Mouse (Mus musculus) gastrocnemius, postnatal 36 days (tissue): ENCODE measurements at regions not wholly inside any gene's neighbourhood (a gene's known extent, or its start where the extent isn't known, plus 50 kb on each side); places are given as distances from the start of the nearest gene placed in this dataset.

ENCODE experiments used
- DNase-seq, 2 experiments: peaks; one replicate each; pipeline ENCODE4 v3.0.0; 2022
- intact Hi-C: fragments of 180-260 bp; cut with DNase I; formaldehyde crosslinking; loops from one replicate; pipeline ENCODE4 v1.15.1; 2025

DNA sequence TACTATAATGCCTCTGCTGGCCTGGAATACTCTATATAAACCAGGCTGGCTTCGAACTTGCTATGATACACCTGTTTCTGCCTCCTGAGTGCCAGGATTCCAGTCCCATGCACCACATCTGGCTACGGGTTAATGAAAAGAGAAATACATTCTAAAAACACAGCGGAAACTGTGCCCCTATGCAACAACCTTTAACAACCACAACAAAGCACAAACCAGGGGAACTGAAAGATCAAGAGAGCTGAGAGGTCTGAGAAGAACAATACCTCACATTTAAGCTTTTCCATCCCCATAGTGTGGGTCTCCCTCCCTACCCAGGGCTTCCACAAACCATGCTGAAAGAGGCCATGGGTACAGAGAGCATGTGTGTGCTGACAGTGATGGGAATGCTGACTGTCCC is 501.0 kb upstream of the Kif2a start:
- no peak for DNase-seq
- intact Hi-C loops = no loop called here

DNA sequence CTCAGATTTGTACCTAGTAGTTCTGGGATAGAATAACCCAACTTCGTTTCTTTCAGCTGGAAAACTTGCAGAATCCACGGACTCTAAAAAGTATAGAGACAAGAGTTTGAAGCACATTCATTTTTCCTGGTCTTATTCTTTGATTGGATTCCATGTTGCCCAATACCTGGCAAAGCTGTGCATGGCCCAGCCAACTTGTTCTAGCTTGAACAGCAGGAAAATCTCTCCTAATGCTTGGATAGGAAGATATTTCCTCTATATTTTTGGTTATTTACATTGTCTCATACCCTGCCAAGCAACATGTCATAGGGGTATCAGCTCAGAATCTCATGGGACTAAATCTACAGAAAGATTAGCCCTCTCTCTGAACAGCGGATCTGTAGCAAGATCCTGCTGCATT is 492.3 kb upstream of the Kif2a start:
- DNase-seq = no peak
- intact Hi-C loops = no loop called here

DNA sequence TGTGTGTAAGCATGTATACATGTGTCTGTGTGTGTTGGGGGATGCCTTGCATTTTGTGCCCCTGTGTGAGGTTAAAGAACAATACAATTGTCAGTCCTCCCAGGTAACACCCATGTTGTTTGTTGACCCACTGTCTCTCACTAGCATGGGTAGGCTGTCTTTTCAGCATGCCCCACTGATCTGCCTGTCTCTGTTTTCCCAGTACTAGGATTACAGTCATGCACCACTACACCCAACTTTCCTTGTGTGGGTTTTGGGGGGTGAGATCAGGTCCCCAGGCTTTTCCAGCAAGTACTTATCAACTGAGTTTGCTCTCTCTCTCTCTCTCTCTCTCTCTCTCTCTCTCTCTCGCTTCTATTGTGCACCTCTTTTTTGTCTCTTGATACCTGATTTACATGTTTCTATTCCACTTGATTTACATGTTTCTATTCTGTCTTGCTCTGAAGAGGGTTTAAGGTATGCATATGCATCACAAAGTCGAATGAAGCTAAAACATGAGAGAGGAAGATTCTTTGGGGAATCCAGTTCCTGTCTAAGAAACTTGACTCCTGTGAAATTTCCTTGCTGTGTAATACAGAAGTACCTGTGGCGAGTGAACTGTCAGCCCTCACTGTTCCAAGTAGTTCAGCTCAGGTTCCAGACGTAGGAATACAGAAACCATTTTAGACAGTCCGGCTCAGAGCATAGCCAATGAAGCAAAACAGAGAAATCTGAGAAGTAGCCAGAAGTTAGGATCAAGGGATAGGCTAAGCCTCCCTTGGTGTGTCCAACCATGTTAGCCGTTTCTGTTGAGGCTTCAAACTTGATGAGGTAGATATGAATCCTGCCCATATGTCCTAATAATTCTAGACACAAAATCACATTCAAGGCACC is 491.6 kb upstream of the Kif2a start:
- intact Hi-C loops = no loop called here
- DNase-seq = no peak

DNA sequence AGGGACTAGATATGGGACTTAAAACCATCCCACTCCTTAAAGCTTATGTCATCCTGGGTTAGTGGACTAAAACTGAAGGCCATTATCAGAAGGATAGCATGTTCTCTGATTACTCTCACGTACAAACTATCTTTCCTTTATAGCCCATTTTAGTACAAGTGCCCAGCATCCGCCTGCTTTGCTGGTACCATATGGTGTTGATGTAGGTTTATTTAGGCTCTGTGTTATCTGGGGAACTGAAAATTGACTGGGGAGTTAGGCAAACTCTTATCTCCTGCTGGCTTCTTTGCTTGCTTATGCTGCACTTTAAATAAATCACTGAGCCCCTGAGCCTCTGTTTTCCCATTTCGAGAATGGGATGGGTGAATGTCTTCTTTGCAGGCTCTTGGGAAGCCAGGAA is 485.4 kb upstream of the Kif2a start:
- intact Hi-C loops = no loop called here
- DNase-seq = no peak

DNA sequence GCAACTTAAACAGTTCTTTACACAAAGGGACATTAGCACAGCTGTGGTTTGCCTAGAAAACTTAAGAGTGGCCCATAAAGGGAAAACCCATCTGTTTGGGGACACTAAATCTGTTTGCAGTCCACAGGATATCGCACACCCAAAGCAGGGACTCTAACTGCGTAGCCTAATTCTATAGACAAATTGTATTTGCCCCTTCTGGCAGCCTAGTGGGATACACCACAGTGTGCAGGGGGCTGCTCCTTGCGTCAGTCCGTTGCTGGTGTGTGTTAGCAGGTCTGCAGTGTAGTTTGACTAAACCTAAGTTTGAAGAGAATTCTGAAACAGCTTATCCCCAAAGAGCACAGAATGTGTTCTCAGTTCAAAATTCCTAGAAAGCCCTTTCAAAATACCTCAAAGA is 484.9 kb upstream of the Kif2a start:
- intact Hi-C loops = no loop called here
- no peak for DNase-seq

DNA sequence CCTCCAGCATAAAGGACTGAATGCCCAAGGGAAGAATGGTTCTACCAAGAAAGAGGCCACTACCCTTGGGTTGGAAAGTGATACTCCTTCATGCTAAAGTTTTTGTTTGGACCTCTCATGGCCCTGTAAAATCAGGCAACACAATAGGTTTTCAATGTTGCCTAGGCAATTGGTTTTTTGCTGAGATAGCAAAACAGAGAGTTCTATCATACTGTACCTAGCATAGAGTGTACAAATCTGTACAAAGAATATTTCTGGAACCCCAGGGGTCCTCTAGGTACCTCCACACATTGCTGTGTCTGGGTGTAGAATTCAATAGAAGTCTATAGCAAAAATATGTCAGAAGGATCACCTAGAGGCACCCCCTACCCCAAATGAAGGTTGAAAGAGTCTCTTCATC is 483.4 kb upstream of the Kif2a start:
- DNase-seq = no peak
- intact Hi-C loops = no loop called here

DNA sequence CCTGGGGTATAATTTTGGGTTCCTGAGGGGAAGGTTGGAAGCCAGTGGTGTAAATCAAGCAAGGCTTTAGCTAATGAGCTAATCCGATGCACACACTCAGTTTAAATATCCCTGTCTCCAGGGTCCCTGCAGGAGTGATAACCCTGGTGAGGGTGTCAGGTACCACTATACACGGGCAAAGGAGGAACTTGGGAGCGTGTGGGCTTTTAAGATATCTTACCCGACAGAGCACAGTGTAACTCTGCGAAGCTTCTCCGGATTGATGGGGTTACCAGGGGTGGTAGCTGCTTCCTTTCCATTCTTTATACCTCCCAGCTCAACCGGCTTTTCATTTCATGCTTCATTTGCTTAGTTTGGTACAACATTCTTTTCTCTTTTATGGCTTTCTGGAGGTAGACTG is 480.3 kb upstream of the Kif2a start:
- no peak for DNase-seq
- intact Hi-C loops = no loop called here

DNA sequence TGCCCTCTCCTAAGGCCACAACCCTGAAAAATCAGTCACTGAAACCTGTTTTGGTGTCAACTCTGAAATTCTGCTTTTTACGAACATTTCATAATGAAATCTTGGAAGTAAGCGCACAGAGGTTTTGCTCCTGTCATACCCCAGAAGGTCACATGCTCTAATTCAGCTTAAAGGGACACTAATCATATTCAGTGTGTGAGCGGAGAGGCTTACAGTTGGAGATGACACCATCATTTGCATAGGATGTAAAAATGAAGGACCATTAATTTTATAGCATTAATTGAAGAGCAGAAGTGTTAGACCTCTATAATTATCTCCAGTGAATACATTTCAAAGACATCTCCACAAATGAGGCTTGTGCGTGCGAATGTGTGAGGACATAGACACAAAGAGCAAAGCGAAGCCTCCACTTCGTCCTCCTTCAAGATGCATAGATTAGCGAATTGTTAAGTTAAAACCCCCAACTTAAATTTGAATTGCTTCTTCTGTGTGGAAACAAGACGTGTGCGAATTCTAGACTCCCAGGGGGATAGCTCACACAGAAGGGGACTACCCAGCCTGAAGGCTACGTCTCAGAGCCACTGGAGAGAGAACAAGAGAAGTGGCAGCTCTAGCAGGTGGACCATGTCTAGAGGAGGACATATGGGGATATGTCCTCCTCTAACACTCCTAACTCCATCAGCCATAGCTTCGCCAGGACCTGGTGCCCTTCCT is 479.0 kb upstream of the Kif2a start:
- intact Hi-C loops = no loop called here
- no peak for DNase-seq

DNA sequence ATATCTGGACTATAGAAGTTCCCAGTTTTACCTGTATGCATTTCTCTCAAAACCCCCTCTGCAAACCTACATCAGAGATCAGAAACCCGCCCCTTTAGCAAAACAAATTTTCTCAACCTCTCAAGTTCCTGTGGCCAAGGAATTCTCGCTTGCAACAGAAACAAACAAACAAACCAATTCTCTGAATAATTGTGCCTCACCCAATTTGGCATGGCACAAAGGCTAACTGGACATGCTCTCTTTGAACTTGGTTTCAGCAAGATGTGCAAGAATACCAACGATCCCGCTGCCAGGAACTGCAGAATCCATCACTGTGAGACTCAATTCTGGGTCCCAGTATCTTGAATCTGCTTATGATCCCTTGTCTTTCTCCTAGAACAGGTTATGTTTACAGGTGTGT is 477.4 kb upstream of the Kif2a start:
- intact Hi-C loops = no loop called here
- DNase-seq = no peak

DNA sequence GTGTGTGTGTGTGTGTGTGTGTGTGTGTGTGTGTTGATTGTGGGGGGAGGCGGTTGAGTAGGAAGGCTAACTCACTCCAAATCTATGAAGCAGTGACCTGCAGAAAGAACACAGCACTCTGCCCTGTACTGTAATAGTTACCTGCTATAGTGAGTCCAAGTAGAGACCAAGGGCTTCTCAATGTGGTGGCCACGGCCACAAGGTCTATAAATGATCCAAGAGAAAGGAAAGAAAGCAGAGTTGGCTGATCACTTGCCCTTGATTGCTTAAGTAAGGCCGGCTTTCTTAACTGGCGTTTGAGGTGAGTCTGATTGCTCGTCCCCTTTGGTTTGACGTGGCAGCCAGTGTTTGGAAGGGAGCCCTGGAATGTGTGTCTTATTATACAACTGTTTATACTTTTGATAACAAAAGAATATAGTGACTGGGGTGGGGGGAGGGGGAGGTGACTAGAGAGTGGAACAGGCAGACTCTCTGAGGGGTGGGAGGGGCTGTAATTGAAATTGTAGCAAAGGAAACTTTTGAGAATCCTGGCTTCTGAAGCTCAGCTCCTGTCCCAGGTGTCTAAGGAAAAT is 473.3 kb upstream of the Kif2a start:
- intact Hi-C loops = no loop called here
- no peak for DNase-seq

DNA sequence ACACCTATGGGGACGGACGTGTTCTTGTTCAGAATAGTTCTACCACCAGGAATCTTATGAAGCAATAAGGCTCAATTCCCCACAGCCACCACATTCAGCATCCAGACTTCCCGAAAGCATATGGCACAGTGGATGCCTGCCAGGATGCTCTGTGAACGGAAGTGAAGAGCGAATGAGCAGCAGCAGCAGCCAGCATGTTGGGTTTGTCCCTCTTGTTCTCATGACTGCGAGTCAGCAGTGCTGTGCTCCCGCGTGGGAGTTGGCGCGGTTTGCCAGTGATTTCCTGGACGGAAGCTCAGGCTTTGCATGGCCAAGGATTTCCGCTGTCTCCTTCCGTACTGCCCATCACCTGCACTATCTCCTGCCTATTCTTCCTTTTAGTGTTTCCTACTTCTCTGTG is 471.8 kb upstream of the Kif2a start:
- DNase-seq = peak in 1 of 2 experiments; percentile 10
- intact Hi-C loops = no loop called here

DNA sequence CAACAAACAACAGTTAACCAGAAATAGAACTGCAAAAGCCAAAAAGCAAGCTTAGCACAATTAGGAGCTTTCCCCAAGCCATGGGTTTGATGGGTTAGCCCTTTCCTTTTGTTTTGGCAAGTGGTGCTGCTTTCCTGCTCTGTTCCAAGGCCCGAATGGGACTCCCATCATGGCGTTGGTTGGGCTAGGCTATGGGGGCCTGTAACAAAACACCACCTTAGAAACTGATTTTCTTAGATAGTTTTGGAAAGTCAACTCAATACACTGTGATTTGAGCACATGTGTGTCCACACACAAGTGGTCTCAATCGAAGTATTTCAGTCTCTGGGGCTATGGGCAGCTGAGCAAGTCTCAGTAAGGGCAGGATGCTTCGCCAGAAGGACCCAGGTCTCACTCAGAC is 470.5 kb upstream of the Kif2a start:
- DNase-seq = no peak
- intact Hi-C loops = no loop called here

DNA sequence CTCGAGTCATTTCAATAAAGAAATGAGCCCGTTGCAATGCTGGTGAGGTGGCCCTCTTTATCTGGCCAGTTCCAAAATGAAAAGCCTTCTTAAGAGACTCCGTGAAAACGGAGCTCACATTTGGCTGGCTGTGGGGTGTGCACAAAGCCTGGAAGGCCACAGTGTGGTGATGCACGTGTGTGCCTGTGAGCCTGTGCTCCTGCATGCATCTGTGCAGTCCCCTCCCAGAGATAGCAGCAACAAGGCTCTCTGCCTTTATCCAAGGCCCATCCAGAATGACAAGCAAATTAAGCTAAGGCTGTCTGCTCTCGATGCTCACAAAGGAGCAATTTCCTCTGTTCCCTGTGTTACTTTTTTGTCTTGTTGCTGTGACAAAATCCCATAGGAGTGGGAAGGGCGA is 469.5 kb upstream of the Kif2a start:
- no peak for DNase-seq

DNA sequence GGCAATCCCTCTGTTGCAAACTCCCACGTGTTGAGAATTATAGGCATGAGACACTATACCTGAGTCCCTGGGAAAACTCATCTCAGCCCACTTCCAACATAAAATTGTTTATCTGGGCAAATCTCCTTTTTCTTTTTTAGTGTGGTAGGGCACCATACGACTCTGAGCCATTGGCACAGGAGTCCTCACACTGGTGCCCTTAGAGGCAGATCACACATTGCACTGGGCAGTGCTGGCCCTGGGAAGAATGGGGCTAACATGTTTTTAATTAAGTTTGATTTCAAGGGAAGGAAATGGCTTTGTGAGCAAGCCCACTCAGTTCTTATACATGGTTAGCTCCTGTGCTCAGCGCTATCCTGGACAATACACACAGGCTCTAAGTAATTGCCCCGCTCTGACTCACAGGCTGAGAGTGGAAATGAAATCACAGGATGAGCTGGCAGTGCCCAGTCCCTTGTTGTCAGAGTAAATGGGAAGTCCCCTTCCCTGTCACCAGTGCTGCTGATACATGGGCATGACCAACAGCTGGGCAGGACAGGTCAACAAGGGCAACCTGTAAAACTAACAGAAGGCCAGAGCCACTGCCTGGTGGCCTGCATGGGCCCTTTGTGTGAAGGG is 463.6 kb upstream of the Kif2a start:
- DNase-seq = no peak
- intact Hi-C loops = no loop called here

More for the DNA sequence above, 469.5 kb upstream of the Kif2a start:
- intact Hi-C loops = no loop called here

DNA sequence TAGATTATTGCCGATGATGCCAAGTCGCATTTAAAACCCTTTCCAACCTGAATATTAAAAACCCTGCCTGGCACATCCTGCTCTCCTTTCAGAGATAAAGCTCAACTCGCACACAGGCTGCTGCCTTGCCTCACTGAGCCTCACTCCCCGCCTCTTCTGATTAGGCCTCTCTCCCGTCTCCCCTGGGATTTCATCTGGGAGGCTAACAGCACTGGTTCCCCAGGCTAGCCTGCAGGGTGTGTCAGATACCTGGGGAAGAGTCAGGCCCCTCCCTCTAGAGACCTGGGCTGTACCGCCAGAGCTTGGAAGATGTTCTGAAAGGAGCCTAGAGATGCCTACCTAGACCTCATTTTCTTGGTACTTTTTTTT is 462.7 kb upstream of the Kif2a start:
- intact Hi-C loops = no loop called here
- DNase-seq = no peak

DNA sequence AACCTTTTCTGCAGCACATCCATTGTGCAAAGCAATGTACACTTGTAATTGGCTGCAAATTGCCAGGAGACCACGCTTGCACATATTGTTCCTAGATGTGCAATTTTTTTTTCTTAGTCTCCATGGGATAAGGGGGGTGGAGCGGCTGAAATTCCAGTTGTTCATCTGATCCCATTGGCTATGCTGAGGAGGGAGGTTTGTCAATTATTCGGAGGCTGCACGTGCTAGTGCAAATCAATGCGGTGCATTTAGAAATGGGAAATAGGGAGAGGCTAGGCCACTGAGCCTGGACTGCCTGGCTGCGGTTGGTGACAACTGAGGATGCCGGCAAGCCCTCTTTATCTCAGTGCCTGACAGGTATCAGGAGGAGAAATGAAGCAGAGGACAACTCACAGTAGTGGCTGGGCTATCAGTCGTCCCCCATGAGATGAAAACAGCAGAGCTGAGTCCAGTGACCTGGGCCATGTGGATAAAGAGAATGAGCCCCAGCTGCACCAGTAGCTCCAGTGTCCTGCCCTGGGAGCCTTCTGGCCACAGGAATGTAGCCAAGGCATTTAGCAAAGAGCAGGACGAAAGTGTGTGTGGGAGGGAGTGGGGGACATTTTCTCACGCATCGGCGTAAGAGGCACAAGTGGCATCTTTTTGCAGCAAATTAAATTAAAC is 462.2 kb upstream of the Kif2a start:
- DNase-seq = no peak
- intact Hi-C loops = no loop called here

DNA sequence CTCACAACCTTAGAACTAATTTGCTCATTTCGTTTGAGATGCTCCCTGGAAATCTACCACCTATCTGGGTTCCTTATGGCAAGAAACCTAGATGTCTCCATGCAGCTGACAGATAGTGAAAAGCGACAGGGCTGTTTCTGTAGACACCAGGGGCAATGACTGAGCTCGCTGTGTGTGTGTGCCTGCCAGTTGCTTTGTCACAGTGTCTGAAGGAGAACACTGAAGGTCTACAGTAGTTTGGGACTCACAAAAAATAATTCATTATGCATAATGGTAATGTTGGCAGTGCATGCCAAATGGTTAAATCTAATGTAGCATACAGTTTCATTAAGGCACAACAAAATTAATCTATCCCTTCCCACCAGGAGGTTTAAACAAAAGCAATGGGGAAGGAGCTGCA is 453.2 kb upstream of the Kif2a start:
- intact Hi-C loops = no loop called here
- no peak for DNase-seq

DNA sequence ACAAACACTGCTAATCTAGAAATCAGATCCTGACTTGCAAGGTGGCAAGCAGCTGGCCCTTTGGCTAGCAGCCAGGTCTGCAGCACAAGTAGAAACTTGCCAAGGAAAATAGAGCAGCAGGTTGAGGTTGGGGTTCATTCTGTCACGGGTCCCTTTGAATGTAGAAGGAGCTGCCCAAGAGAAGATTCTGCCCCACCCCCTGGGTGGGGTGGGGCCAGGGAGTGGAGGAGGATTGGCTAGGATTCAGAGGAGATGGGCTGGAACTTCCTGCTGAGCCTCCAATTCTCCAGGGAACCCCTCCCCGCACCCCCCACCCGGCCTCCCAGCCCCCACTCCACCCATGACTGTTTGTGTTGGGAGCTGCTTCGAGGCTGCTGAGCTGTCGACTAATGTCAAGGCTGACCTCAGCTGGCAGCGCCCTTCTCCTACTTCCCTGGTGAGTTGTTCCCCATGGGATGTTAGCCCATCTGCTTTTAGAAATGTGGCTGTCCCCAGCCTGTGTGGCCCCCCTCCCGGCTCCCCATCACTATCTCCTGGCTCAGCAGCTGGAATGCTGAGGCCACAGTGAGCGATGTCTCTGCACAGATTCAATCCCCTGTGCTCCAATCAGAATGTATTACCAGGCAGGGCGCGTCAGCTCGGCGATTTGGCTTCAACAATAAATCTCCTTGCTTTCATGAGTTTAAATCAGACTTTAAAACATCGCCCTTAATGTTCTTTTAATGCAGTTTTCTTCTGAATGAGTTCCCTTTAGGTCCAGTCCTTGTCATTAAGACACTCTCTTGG is 447.8 kb upstream of the Kif2a start:
- DNase-seq = no peak
- intact Hi-C loops = loop anchor here (10.0 kb wide), 1 partner anchor 575 kb away; the partner anchor contains the start of gene Smim15

DNA sequence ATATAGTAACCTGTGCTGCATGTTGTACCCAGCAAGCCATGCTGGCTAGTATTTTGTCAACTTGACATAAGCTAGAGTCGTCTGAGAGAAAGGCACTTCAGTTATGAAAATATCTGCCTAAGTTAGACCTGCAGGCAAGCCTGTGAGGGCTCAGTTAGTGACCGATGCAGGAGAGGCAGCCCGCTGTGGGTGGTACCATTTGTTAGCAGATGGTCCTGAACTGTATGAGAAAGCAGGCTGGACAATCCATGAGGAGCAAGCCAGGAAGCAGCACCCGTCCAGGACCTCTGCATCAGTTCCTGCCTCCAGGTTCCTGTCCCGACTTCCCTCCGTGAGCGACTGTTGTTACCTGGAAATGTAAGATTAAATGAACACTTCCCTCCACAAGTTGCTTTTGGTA is 440.9 kb upstream of the Kif2a start:
- DNase-seq = no peak
- intact Hi-C loops = loop anchor here (10.0 kb wide), 1 partner anchor 582 kb away; the partner anchor contains the start of gene Smim15
